Mouse (Mus musculus): Measurements from ENCODE around the gene Pmm2. TPM values are rescaled to one million over a fixed set of nuclear protein-coding genes. Genes with fewer than 3 reads are reported as not detected.

The Pmm2 gene
- 51.2 and 53.2 TPM in 2 replicates for polyA plus RNA-seq (2015; fragmentation: Nextera tagmentation; extraction: Ambion mirVana)

DNA sequence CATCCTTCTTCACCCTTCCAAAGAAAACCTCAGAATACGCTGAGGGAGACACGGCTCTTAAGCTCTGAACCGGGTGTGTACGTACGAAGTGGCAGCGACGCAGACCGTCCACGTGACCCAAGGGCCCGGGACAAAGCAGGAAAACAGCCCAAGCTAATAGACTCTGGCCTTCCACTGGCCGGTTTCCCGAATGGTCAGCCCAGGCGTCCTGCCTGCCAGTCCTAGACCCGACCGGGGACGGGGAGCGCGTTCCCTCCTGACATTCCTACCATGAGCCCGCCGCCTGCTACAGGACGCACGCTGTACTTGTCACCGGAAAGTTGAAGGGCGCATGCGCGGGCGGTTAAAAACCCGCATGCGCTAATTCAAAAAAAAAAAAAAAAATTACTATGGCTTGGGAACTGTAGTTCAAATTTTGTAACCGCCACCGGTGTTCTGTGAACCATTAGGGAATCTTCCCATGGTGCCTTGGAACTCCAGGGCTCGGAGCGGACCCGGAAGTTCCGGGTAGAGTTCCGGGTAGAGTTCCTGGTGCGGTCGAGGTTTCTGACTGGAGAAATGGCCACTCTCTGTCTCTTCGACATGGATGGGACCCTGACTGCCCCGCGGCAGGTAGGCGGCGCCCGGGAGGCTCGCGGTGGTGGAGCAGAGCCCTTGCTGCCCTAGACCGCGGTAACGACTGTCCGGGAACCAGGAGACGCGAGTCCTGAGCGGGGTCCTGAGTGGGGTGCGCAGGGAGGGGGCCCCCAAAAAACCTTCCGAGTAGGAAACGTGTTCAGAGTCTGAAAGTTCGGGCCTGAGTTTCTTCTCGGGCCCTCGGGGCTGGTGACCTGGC lies at the start of gene Pmm2, which contains the start of gene Tmem186:
TSS of gene Pmm2 (plus strand) at position 458 of the 835 bp plus-strand sequence.
TSS of gene Tmem186 (minus strand) at position 496 of the 835 bp plus-strand sequence.
- Histone ChIP-seq H3K4me3 (peak within 1 kb of the TSS; percentile 78), H3K27me3 (no peaks in the 10 kb centered on the region), H3K4me1 (peaks cover 17% of the 10 kb centered on the region), H3K4me2 (peak within 1 kb of the TSS; percentile 83), H3K36me3 (peaks cover 18% of the 10 kb centered on the region; the same call in 1 of the 2 replicates), H3K27ac (peak within 1 kb of the TSS; percentile 92), H3K9me3 (no peaks in the 10 kb centered on the region), H3K9ac (peak within 1 kb of the TSS; percentile 78)
- ATAC-seq (ENCODE audit: borderline replicate concordance, extremely low read depth, low FRiP score, low TSS enrichment) = peak; percentile 93
- WGBS = under 1% methylated on average over 59 of the region's 59 CpGs

GRCm38 (mm10) chr16:8595411-8595810 lies 42.1 kb upstream of the Pmm2 start:
- H3K4me3 ChIP-seq = no peak overlapping the region
- no peaks in the 10 kb centered on the region for H3K9me3 ChIP-seq
- H3K4me1 ChIP-seq = no peaks in the 10 kb centered on the region
- no peak overlapping the region for H3K9ac ChIP-seq
- WGBS = 48% methylated on average over 4 of the region's 4 CpGs
- no peaks in the 10 kb centered on the region for H3K36me3 ChIP-seq
- ATAC-seq (ENCODE audit: borderline replicate concordance, extremely low read depth, low FRiP score, low TSS enrichment) = no peak
- H3K4me2 ChIP-seq = no peak overlapping the region
- no peak overlapping the region for H3K27ac ChIP-seq
- H3K27me3 ChIP-seq = no peaks in the 10 kb centered on the region

DNA sequence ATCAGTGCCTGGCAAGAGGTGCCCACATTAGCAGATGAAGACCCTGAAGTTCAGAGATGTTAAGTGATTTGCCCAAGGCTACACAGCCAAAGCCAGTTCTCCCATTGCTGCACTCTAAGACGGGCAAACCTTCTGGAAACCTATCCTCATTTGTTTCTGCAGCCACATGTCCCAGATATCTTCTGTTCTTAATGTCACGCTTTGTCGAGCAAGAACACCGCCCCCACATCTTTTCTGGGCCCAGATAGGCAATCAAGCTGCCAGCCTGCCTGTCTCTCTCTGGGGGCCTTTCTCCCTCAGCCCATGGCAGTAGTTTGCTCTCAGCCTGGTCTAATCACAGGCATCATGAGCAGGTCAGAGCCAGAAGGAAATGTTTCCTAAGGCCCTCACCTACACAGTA lies 41.1 kb upstream of the Pmm2 start:
- no peaks in the 10 kb centered on the region for H3K27me3 ChIP-seq
- no peak overlapping the region for H3K4me3 ChIP-seq
- no peak overlapping the region for H3K4me2 ChIP-seq
- H3K4me1 ChIP-seq = no peaks in the 10 kb centered on the region
- H3K9ac ChIP-seq = no peak overlapping the region
- 83% methylated on average over 4 of the region's 4 CpGs for WGBS
- H3K36me3 ChIP-seq = no peaks in the 10 kb centered on the region
- ATAC-seq (ENCODE audit: borderline replicate concordance, extremely low read depth, low FRiP score, low TSS enrichment) = no peak
- H3K9me3 ChIP-seq = no peaks in the 10 kb centered on the region
- H3K27ac ChIP-seq = no peak overlapping the region

GRCm38 (mm10) chr16:8597516-8597915 lies 40.0 kb upstream of the Pmm2 start:
- no peak overlapping the region for H3K4me3 ChIP-seq
- WGBS = 84% methylated on average over 5 of the region's 5 CpGs
- no peaks in the 10 kb centered on the region for H3K4me1 ChIP-seq
- ATAC-seq (ENCODE audit: borderline replicate concordance, extremely low read depth, low FRiP score, low TSS enrichment) = no peak
- H3K4me2 ChIP-seq = no peak overlapping the region
- H3K27me3 ChIP-seq = no peaks in the 10 kb centered on the region
- H3K9ac ChIP-seq = no peak overlapping the region
- H3K9me3 ChIP-seq = no peaks in the 10 kb centered on the region
- H3K36me3 ChIP-seq = no peaks in the 10 kb centered on the region
- H3K27ac ChIP-seq = no peak overlapping the region

DNA sequence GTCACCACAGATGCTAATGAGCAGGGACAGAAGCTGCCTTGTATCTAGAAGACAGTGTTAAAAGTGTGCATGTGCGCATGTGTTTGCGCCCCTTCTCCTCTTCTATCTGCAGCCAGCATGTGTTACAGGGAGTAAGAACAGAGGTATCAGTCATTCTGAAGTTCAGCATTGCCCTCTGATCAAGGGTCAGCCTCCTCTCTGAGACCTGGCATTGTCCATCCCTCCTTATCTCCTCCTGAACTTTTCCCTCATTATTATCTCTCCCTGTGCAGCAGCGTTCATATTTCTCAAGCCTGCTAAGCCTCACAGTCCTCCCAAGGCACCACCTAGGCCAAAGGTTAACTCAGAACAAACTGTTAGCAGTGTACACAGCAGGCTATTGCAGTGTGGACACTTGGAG lies 33.7 kb upstream of the Pmm2 start:
- H3K4me3 ChIP-seq = no peak overlapping the region
- H3K4me1 ChIP-seq = no peaks in the 10 kb centered on the region
- H3K9ac ChIP-seq = no peak overlapping the region
- no peak for ATAC-seq (ENCODE audit: borderline replicate concordance, extremely low read depth, low FRiP score, low TSS enrichment)
- no peaks in the 10 kb centered on the region for H3K27me3 ChIP-seq
- WGBS = 51% methylated on average over 3 of the region's 3 CpGs
- H3K27ac ChIP-seq = no peak overlapping the region
- no peaks in the 10 kb centered on the region for H3K36me3 ChIP-seq
- no peak overlapping the region for H3K4me2 ChIP-seq
- H3K9me3 ChIP-seq = no peaks in the 10 kb centered on the region

- Histone ChIP-seq H3K9ac (no peak overlapping the region), H3K27ac (no peak overlapping the region), H3K4me2 (no peak overlapping the region), H3K27me3 (no peaks in the 10 kb centered on the region), H3K4me3 (no peak overlapping the region), H3K9me3 (no peaks in the 10 kb centered on the region), H3K36me3 (no peaks in the 10 kb centered on the region), H3K4me1 (no peaks in the 10 kb centered on the region)
- 77% methylated on average over 3 of the region's 3 CpGs for WGBS
- ATAC-seq (ENCODE audit: borderline replicate concordance, extremely low read depth, low FRiP score, low TSS enrichment) = no peak
Observed at GRCm38 (mm10) chr16:8610397-8610796, 27.1 kb upstream of the Pmm2 start.

GRCm38 (mm10) chr16:8612214-8613005 lies 25.1 kb upstream of the Pmm2 start:
- Histone ChIP-seq H3K36me3 (no peaks in the 10 kb centered on the region), H3K4me3 (no peak overlapping the region), H3K9me3 (no peaks in the 10 kb centered on the region), H3K4me1 (no peaks in the 10 kb centered on the region), H3K9ac (no peak overlapping the region), H3K4me2 (no peak overlapping the region), H3K27ac (no peak overlapping the region), H3K27me3 (no peaks in the 10 kb centered on the region)
- ATAC-seq (ENCODE audit: borderline replicate concordance, extremely low read depth, low FRiP score, low TSS enrichment) = peak; percentile 52; the same call in 1 of the 2 replicates
- WGBS = 75% methylated on average over 8 of the region's 8 CpGs

DNA sequence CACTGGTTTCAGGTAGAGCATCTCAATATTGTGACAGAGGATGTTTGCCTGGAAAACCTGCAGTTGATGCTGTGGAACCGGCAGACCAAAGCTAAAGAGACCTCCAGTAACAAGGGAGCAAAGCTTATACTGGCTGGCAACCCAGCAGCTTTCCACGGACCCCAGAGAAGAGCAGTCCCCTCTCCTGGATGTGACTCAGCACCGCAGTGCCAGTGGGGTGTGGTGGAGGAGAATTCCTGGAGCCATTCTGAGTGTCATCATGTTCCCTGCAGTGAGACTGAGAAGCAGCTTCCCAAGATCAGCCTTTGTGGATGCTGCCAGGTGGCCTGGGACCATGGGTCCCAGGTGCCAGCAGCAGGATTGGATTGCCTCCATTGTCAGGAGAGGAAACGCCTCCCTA lies 24.4 kb upstream of the Pmm2 start:
- no peak overlapping the region for H3K27ac ChIP-seq
- no peak overlapping the region for H3K4me2 ChIP-seq
- no peak overlapping the region for H3K4me3 ChIP-seq
- H3K9me3 ChIP-seq = no peaks in the 10 kb centered on the region
- no peak for ATAC-seq (ENCODE audit: borderline replicate concordance, extremely low read depth, low FRiP score, low TSS enrichment)
- H3K27me3 ChIP-seq = no peaks in the 10 kb centered on the region
- no peak overlapping the region for H3K9ac ChIP-seq
- no peaks in the 10 kb centered on the region for H3K4me1 ChIP-seq
- H3K36me3 ChIP-seq = no peaks in the 10 kb centered on the region
- 69% methylated on average over 4 of the region's 4 CpGs for WGBS

GRCm38 (mm10) chr16:8613447-8613846 lies 24.0 kb upstream of the Pmm2 start:
- H3K9ac ChIP-seq = no peak overlapping the region
- no peaks in the 10 kb centered on the region for H3K9me3 ChIP-seq
- no peaks in the 10 kb centered on the region for H3K27me3 ChIP-seq
- H3K4me3 ChIP-seq = no peak overlapping the region
- 67% methylated on average over 3 of the region's 3 CpGs for WGBS
- H3K36me3 ChIP-seq = no peaks in the 10 kb centered on the region
- no peak overlapping the region for H3K4me2 ChIP-seq
- H3K27ac ChIP-seq = no peak overlapping the region
- no peaks in the 10 kb centered on the region for H3K4me1 ChIP-seq
- no peak for ATAC-seq (ENCODE audit: borderline replicate concordance, extremely low read depth, low FRiP score, low TSS enrichment)

DNA sequence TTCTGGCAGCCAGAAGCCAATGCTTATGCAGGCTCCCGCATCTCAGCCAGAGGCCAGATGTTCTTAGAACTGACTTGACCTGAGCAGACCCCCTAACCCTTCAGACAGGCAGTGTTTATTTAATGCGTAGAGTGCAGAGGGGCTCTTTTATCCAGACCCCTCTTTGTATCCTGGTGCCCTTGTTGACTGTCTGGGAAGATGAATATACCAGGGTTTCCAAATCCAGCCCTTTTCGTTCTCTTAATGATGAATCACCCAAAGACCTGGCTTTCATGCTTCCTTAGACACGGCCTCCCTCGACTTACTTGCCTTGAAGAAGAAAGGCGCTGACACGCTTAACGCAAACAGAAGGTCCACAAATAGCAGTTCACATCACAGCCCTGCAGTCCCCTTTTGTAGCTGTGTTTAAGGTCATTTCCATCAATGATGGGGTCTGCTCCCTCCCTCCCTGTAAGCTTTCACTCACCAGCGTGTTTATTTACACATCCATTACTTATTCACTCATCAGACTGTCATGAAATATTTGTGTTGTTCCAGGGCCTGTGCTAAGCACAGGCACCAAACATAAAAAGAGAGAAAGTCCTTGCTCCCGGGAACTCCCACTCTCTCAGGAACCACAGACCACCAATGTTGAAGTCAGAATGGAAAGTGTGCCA lies 17.7 kb upstream of the Pmm2 start:
- Histone ChIP-seq H3K27ac (no peak overlapping the region), H3K4me3 (no peak overlapping the region), H3K9me3 (no peaks in the 10 kb centered on the region), H3K36me3 (no peaks in the 10 kb centered on the region), H3K9ac (no peak overlapping the region), H3K4me2 (no peak overlapping the region), H3K4me1 (peaks cover 6% of the 10 kb centered on the region), H3K27me3 (no peaks in the 10 kb centered on the region)
- ATAC-seq (ENCODE audit: borderline replicate concordance, extremely low read depth, low FRiP score, low TSS enrichment) = no peak
- WGBS = 14% methylated on average over 10 of the region's 10 CpGs

GRCm38 (mm10) chr16:8620315-8621115 lies 17.0 kb upstream of the Pmm2 start:
- no peaks in the 10 kb centered on the region for H3K36me3 ChIP-seq
- no peaks in the 10 kb centered on the region for H3K9me3 ChIP-seq
- H3K4me1 ChIP-seq = peaks cover 6% of the 10 kb centered on the region
- no peak for ATAC-seq (ENCODE audit: borderline replicate concordance, extremely low read depth, low FRiP score, low TSS enrichment)
- WGBS = 46% methylated on average over 16 of the region's 16 CpGs
- H3K4me3 ChIP-seq = no peak overlapping the region
- no peak overlapping the region for H3K4me2 ChIP-seq
- H3K27ac ChIP-seq = no peak overlapping the region
- H3K9ac ChIP-seq = no peak overlapping the region
- H3K27me3 ChIP-seq = no peaks in the 10 kb centered on the region
